Mouse (Mus musculus): ENCODE results near the gene Crb3. TPM values are rescaled to one million over a fixed set of nuclear protein-coding genes. Genes with fewer than 3 reads are reported as not detected.

Crb3 gene
- total RNA-seq, 2 experiments from 2014 or later, result not detected

GRCm38 (mm10) chr17:57104496-57104895 lies 45.6 kb downstream of the Crb3 start:
- peak; percentile 23 for ATAC-seq (replicated peaks; ENCODE audit: poor library complexity, severe bottlenecking)

DNA sequence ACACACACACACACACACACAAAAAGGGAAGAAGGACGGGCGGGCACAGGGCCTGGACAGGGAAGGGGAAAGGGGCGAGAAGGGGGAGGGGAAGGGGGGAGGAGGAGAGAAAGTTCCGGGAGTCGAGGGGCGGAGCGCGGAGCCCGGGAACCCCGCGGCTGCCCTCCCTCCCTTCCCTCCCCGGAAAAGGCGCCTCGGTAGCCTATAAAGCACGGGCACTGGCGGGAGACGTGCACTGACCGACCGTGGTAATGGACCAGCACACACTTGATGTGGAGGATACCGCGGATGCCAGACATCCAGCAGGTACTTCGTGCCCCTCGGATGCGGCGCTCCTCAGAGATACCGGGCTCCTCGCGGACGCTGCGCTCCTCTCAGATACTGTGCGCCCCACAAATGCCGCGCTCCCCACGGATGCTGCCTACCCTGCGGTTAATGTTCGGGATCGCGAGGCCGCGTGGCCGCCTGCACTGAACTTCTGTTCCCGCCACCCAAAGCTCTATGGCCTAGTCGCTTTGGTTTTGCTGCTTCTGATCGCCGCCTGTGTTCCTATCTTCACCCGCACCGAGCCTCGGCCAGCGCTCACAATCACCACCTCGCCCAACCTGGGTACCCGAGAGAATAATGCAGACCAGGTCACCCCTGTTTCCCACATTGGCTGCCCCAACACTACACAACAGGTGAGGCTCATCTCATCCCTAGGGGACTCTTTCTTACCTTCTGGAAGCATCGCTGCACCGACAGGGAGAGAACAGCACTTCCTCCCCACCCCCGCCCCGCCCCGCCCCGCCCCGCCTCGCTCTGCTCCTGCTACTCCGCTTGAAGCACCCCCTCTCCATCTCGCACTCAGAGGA lies 46.5 kb downstream of the Crb3 start, which contains the start of gene Tnfsf9:
TSS of gene Tnfsf9 (plus strand) at position 145 of the 854 bp plus-strand sequence.
- ATAC-seq (replicated peaks; ENCODE audit: poor library complexity, severe bottlenecking), result peak; percentile 45

- no peak for ATAC-seq (replicated peaks; ENCODE audit: poor library complexity, severe bottlenecking)
These were observed 47.1 kb downstream of the Crb3 start for GRCm38 (mm10) chr17:57106035-57106368.

DNA sequence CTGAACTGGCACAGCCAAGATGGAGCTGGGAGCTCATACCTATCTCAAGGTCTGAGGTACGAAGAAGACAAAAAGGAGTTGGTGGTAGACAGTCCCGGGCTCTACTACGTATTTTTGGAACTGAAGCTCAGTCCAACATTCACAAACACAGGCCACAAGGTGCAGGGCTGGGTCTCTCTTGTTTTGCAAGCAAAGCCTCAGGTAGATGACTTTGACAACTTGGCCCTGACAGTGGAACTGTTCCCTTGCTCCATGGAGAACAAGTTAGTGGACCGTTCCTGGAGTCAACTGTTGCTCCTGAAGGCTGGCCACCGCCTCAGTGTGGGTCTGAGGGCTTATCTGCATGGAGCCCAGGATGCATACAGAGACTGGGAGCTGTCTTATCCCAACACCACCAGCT lies 48.2 kb downstream of the Crb3 start:
- no peak for ATAC-seq (replicated peaks; ENCODE audit: poor library complexity, severe bottlenecking)

GRCm38 (mm10) chr17:57108040-57108665 lies 49.2 kb downstream of the Crb3 start:
- ATAC-seq (replicated peaks; ENCODE audit: poor library complexity, severe bottlenecking), result no peak

DNA sequence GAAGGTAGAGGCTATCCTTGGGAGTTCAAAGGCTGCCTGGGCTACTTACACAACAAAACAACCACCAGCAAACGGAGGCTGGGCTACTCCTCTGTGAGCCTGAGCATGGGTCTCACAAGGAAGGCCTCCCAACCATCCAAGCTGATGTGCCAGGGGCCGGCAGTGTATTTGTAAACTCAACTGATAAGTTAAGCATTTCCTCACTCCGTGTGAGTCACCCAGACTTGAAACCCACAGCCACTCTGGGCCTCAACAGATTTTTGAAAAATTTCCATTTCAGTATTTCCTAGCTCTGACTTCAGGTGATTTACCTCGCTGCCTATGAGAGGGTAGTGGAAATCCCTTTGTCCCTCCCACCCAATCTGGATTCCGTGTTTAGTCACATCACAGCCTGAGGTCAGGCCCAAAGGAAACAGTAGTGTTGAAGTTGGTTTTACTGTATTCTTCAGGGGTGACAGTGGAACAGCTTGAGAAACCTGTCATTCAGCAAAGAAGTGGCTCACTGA lies 49.8 kb downstream of the Crb3 start:
- no peak for ATAC-seq (replicated peaks; ENCODE audit: poor library complexity, severe bottlenecking)

DNA sequence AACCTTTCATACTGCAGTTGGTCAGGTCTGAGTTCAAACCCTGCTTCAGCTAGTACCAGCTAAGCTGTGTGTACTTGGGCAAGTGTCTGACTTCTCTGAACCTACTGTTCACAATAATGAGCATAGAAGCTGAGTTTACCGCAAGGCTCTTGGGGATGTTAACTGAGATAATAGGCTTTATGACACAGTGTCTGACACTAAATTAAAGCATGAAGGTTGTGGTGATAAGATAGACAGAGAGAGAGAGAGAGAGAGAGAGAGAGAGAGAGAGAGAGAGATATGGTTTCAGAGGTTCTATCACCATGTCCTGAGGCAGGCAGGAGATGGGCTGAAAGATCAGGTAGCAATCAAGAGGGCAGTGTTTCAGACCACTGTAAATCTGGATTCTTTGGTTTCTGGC lies 51.1 kb downstream of the Crb3 start:
- ATAC-seq (replicated peaks; ENCODE audit: poor library complexity, severe bottlenecking), result no peak

DNA sequence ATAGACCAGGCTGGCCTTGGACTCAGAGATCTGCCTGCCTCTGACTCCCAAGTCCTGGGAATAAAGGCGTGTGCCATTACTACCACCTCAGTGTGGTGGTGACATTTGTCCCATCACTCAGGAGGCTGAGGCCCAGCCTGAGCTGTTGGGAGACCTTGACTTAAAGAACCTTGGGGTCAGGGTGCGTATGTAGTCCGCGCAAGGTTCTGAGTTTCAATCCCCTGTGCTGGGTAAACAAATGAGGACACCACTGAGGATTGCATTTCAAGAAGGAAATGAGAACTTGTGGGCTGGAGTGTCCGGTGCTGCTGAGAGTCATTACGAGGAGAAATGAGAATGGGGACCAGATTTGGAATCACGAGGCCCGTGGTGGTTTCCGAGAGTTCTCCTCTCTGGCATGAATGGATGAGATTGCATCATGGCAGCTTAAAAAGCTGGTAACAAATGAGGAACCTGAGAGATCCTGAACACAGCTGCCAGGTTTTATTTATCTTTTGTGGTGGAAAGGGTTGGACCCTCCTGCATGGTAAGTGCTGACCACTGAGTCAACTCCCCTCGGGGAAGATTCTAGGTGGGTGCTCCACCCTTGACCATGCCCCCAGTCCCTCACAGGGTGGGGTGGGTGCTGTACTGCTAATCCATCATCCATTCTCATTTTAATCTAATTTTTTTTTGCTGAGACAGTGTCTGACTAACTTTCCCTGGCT lies 54.0 kb downstream of the Crb3 start:
- peak; percentile 96 for ATAC-seq (replicated peaks; ENCODE audit: poor library complexity, severe bottlenecking)

Other genes with a start within 250 kb of the Crb3 start
- gene Rfx2, start 228.1 kb upstream of the Crb3 start, total RNA-seq (2014; fragmentation: Nextera tagmentation), result 4.4 and 6.4 TPM in 2 replicates
- 1.6 and 2.8 TPM in 2 replicates for gene Rfx2, start 228.1 kb upstream of the Crb3 start, total RNA-seq (2017)
- gene Acsbg2, start 184.7 kb upstream of the Crb3 start, total RNA-seq (2014; fragmentation: Nextera tagmentation), result not detected in 2 replicates
- not detected in 2 replicates for gene Acsbg2, start 184.7 kb upstream of the Crb3 start, total RNA-seq (2017)
- gene 1700061G19Rik, start 183.6 kb upstream of the Crb3 start, total RNA-seq (2014; fragmentation: Nextera tagmentation), result 0.47 TPM in 1 of 2 replicates, not detected in the other
- 0.17 TPM in 1 of 2 replicates, not detected in the other for gene 1700061G19Rik, start 183.6 kb upstream of the Crb3 start, total RNA-seq (2017)
- 20.6 and 26.9 TPM in 2 replicates for gene Mllt1, start 123.7 kb upstream of the Crb3 start, total RNA-seq (2014; fragmentation: Nextera tagmentation)
- gene Mllt1, start 123.7 kb upstream of the Crb3 start, total RNA-seq (2017), result 16.6 and 17.0 TPM in 2 replicates
- gene Acer1, start 77.0 kb upstream of the Crb3 start, total RNA-seq (2014; fragmentation: Nextera tagmentation), result not detected in 2 replicates
- not detected in 2 replicates for gene Acer1, start 77.0 kb upstream of the Crb3 start, total RNA-seq (2017)
- 48.8 and 80.1 TPM in 2 replicates for gene Clpp, start 68.8 kb upstream of the Crb3 start, total RNA-seq (2014; fragmentation: Nextera tagmentation)
- 88.7 and 94.7 TPM in 2 replicates for gene Clpp, start 68.8 kb upstream of the Crb3 start, total RNA-seq (2017)
- gene Alkbh7, start 61.8 kb upstream of the Crb3 start, total RNA-seq (2014; fragmentation: Nextera tagmentation), result 11.3 and 24.4 TPM in 2 replicates
- gene Alkbh7, start 61.8 kb upstream of the Crb3 start, total RNA-seq (2017), result 17.3 and 18.7 TPM in 2 replicates
- not detected in 2 replicates for gene Pspn, start 59.1 kb upstream of the Crb3 start, total RNA-seq (2014; fragmentation: Nextera tagmentation)
- gene Pspn, start 59.1 kb upstream of the Crb3 start, total RNA-seq (2017), result not detected in 2 replicates
- 47.6 and 63.8 TPM in 2 replicates for gene Gtf2f1, start 47.8 kb upstream of the Crb3 start, total RNA-seq (2014; fragmentation: Nextera tagmentation)
- 103 and 116 TPM in 2 replicates for gene Gtf2f1, start 47.8 kb upstream of the Crb3 start, total RNA-seq (2017)
- not detected in 2 replicates for gene Gm17949, start 47.6 kb upstream of the Crb3 start, total RNA-seq (2014; fragmentation: Nextera tagmentation)
- not detected in 2 replicates for gene Gm17949, start 47.6 kb upstream of the Crb3 start, total RNA-seq (2017)
- 96.6 and 149 TPM in 2 replicates for gene Khsrp, start 27.6 kb upstream of the Crb3 start, total RNA-seq (2014; fragmentation: Nextera tagmentation)
- gene Khsrp, start 27.6 kb upstream of the Crb3 start, total RNA-seq (2017), result 68.9 and 84.0 TPM in 2 replicates
- not detected in 2 replicates for gene Slc25a41, start 17.5 kb upstream of the Crb3 start, total RNA-seq (2014; fragmentation: Nextera tagmentation)
- not detected in 2 replicates for gene Slc25a41, start 17.5 kb upstream of the Crb3 start, total RNA-seq (2017)
- 15.2 and 23.8 TPM in 2 replicates for gene Slc25a23, start 758 bp downstream of the Crb3 start, total RNA-seq (2014; fragmentation: Nextera tagmentation)
- gene Slc25a23, start 758 bp downstream of the Crb3 start, total RNA-seq (2017), result 1.6 and 1.7 TPM in 2 replicates
- gene Dennd1c, start 19.4 kb downstream of the Crb3 start, total RNA-seq (2014; fragmentation: Nextera tagmentation), result 24.7 and 27.1 TPM in 2 replicates
- gene Dennd1c, start 19.4 kb downstream of the Crb3 start, total RNA-seq (2017), result 2.9 and 3.0 TPM in 2 replicates
- gene Tubb4a, start 28.7 kb downstream of the Crb3 start, total RNA-seq (2014; fragmentation: Nextera tagmentation), result not detected in 2 replicates
- not detected in 2 replicates for gene Tubb4a, start 28.7 kb downstream of the Crb3 start, total RNA-seq (2017)
- 0.28 and 1.1 TPM in 2 replicates for gene Tnfsf9, start 46.2 kb downstream of the Crb3 start, total RNA-seq (2014; fragmentation: Nextera tagmentation)
- gene Tnfsf9, start 46.2 kb downstream of the Crb3 start, total RNA-seq (2017), result 0.60 and 3.0 TPM in 2 replicates
- gene Cd70, start 90.7 kb downstream of the Crb3 start, total RNA-seq (2014; fragmentation: Nextera tagmentation), result not detected in 2 replicates
- gene Cd70, start 90.7 kb downstream of the Crb3 start, total RNA-seq (2017), result not detected in 2 replicates
- gene Tnfsf14, start 135.1 kb downstream of the Crb3 start, total RNA-seq (2014; fragmentation: Nextera tagmentation), result 6.4 and 7.6 TPM in 2 replicates
- gene Tnfsf14, start 135.1 kb downstream of the Crb3 start, total RNA-seq (2017), result 5.2 and 5.8 TPM in 2 replicates
- gene C3, start 169.0 kb downstream of the Crb3 start, total RNA-seq (2014; fragmentation: Nextera tagmentation), result 59.6 and 67.4 TPM in 2 replicates
- 146 and 183 TPM in 2 replicates for gene C3, start 169.0 kb downstream of the Crb3 start, total RNA-seq (2017)
- 26.6 and 27.2 TPM in 2 replicates for gene Gpr108, start 189.3 kb downstream of the Crb3 start, total RNA-seq (2014; fragmentation: Nextera tagmentation)
- 18.9 and 20.9 TPM in 2 replicates for gene Gpr108, start 189.3 kb downstream of the Crb3 start, total RNA-seq (2017)
- 8.3 and 9.9 TPM in 2 replicates for gene Trip10, start 190.3 kb downstream of the Crb3 start, total RNA-seq (2014; fragmentation: Nextera tagmentation)
- gene Trip10, start 190.3 kb downstream of the Crb3 start, total RNA-seq (2017), result 5.6 and 8.6 TPM in 2 replicates
- gene Vav1, start 220.0 kb downstream of the Crb3 start, total RNA-seq (2014; fragmentation: Nextera tagmentation), result 139 and 141 TPM in 2 replicates
- 284 and 301 TPM in 2 replicates for gene Vav1, start 220.0 kb downstream of the Crb3 start, total RNA-seq (2017)